Mouse (Mus musculus) spleen, postnatal 10 days (tissue): ENCODE measurements around the gene Abhd14a.

Experiments
- DNase-seq, 2 experiments: peaks; one replicate each; pipeline ENCODE4 v3.0.0; 2021 to 2022; ENCODE audit warnings: low spot score in 2 of 2

Gene Abhd14a

DNA sequence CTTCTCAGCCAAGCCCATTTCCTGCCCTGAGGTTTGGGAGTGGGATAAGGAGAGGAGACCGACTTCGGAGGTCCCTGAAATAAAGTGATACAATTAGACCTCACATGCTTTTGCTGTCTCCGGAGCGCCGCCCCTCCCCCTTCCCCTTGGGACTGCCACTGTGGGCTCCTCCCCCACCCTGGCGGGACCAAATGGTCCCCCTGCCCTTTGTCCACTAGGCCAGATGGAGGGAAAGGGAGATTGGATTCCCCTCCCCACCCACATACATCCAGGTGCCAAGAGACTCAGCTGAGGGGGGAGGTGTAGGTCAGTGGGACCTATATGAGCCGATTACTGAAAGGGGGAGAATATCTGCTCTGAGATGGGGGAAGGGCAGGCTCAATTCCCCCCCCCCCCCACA is 5.3 kb upstream of the Abhd14a start:
- no peak for DNase-seq

- no peak for DNase-seq
These were observed 4.9 kb upstream of the Abhd14a start for GRCm38 (mm10) chr9:106452351-106452750.

- no peak for DNase-seq
These were observed 4.4 kb upstream of the Abhd14a start for GRCm38 (mm10) chr9:106451899-106452298.

- DNase-seq: no peak
These were observed 3.8 kb upstream of the Abhd14a start for GRCm38 (mm10) chr9:106451298-106451697.

- no peak for DNase-seq
These were observed 3.2 kb upstream of the Abhd14a start for GRCm38 (mm10) chr9:106450661-106451060.

- no peak for DNase-seq
These were observed 2.5 kb upstream of the Abhd14a start for GRCm38 (mm10) chr9:106449947-106450346.

- peak in 1 of 2 experiments; percentile 72 for DNase-seq
These were observed 1.1 kb upstream of the Abhd14a start for GRCm38 (mm10) chr9:106448498-106449031.

DNA sequence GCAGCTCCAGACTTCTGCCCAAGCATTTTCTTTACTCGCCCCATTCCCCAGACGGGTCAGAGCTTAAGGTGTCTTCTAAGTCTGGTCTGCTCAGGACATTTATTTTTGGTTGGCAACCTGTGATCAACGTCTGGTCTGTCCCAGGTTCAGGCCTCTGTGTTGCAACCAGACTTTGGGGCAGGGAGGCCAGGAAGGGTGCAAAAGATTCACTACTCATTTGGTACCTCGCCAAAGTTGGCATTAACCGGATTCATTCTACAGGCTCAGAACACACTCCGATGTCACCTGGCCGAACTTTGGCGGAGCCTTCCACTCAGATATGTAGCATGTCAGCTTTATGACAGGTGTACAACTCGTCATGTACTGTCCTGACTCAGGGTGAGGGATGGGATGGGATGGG is 473 bp upstream of the Abhd14a start:
- DNase-seq: no peak

DNA sequence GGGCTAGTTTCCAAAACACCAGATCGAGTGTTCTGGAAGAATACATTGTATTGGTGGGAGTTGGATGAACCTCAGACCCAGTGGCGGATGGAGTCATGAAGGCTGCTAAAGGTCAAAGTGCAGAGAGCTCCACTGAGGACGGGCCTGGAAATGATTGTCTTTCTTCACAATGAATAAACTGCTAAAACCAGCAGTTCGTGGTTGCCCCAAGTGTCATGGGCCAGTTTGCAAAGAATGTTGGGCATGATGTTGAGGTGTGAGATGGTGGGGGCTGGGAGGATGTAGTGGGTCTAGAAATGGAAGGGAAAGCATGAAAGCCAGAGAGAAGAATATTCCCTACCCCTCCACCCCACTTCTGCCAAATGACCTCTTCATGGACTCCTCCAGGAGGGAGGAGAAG is 2.6 kb downstream of the Abhd14a start:
- no peak for DNase-seq

- no peak for DNase-seq
These were observed 4.8 kb downstream of the Abhd14a start for GRCm38 (mm10) chr9:106442680-106443079.

DNA sequence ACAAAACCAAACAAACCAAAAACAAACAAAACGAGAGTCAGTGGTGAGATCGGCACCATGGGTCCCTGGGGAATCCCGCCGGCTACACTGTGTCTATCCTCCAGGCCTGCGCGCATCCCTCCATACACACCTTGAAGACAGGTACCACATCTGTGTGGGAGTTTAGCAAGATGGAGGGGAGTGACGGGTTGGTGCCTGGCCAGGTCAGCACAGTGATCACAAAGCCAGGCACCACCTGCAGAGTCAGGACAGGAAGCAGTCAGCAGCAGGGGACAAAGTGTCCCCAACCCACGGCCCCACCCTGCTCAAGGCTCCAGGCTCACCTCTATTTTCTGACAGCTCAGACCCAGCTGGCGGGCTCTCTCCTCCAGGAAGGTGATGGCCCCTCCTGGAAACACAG is 10.9 kb downstream of the Abhd14a start:
- DNase-seq: no peak

- no peak for DNase-seq
These were observed 14.1 kb downstream of the Abhd14a start for GRCm38 (mm10) chr9:106433389-106433788.

- DNase-seq: no peak
These were observed 17.5 kb downstream of the Abhd14a start for GRCm38 (mm10) chr9:106430015-106430264.

DNA sequence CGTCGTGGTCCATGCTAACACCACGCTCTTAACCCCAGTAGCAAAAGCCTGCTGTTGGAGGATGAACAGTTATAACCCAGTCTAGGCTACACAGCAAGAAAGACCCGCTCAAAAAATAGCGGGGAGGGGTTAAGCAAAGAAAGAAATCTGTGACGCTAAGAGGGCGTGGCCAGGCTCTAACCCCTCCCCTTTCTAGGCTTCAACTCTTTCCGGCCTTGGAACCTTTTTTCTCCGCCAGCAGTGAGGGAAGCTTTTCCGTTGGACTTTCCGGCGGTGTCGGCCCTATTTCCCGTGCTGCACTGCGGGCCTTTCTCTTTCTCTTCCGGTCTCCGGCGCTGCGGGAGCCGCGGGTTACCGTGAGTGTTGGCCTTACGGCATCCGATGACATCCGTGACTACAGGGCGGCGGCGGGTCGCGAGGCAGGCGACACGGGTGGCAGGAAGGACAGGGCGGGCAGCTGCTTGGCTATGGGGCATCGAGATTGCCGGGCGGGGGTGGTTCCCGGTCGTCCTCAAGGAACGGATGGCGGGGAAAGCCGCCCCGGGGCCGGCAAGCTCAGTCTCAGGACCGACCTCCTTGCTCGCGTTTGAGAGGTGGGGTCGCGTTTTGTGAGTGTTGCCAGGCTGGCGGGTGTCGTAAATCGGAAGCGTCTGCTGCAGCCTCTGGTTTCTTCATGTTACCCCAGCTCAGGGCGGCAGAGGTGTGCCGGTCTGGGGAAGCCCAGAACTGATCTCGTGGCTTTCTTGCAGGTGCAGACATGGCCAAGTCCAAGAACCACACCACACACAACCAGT is 18.1 kb downstream of the Abhd14a start, which contains the start of gene Rpl29:
TSS of gene Rpl29 (plus strand) at position 234 of the 794 bp plus-strand sequence.
- DNase-seq: peak; percentile 88 to 94

DNA sequence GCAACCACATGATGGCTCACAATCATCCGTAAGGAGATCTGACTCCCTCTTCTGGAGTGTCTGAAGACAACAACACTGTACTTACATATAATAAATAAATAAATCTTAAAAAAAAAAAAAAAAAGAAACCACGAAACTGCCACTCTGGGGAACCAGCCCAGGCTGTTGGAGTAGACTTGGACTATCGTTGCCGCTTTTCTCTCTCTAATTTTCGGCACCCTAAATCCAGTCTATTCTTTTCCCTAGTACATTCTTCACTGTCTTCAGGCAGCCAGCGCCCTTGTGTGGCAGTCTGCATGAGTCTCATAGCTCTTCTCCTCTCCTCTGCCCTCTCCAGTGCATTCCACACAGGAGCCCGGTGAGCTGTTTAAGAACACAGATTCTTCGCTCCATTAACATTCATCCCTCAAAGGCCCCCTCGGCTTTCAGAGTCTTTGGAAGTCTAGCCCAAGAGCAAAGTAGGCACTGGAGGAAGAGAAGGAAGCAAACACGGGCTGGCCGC is 18.7 kb downstream of the Abhd14a start:
- DNase-seq: no peak

- peak; percentile 69 to 85 for DNase-seq
These were observed 25.7 kb downstream of the Abhd14a start for GRCm38 (mm10) chr9:106421865-106422160.

DNA sequence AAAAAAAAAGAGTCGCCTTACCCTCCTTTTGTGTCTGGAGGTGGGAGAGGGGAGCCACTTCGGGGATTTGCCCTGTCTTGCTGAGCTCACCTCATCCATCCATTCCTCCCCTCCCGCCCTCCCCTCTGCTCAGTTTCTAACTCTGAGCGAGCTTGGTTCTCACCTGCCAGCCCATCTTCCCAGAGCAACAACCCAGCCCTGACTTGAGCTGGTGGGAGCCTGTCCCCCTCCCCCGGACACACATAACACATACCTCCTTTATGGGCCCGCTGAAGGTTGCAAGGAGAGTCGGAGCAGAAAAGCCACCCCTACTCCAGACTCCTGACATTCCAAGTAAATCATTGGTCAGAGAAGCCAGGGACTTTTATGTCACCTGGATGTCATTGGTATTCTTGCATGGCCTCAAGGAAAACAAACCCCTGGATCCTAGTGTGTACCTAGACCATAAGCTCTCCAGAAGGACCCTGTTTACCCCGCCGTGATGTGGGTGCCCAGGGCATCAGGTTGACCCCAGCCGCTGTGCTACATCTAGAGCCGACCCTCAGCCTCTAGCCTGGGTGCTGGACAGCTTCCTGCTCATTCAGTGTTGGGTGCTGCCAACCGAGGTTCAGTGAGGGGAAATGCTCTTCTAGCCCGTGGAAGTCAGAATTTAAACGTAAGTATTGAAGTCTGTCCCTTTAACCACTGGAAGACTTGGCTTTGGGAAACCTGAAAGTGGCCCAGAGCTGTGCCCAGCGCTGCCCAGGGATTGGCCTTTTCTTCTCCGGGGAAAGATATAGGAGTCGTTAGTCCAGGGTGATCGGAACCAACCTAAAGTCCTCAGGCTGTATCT is 26.2 kb downstream of the Abhd14a start:
- DNase-seq: no peak

DNA sequence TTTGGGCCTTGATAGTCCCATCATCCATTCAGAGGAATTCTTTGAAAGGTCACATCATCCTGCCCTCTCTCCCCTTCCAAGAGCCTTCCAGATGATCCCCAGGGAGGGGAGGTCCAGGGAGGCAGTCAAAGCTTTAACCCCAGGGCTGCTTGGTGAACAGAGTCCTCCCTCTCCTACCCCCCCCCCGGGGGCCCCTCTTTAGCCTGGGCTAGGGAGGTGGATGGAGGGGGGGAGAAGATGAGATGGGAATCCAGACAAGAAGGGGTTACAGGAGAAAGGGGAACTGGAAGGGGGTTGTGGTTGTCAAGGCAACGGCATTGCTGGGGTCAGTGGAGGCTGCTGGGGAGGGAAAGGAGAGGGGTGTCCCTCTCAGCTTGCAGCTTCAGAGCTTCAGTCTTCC is 26.9 kb downstream of the Abhd14a start:
- DNase-seq: no peak

GRCm38 (mm10) chr9:106417841-106418625 is 29.4 kb downstream of the Abhd14a start:
- DNase-seq: peak in 1 of 2 experiments; percentile 52

DNA sequence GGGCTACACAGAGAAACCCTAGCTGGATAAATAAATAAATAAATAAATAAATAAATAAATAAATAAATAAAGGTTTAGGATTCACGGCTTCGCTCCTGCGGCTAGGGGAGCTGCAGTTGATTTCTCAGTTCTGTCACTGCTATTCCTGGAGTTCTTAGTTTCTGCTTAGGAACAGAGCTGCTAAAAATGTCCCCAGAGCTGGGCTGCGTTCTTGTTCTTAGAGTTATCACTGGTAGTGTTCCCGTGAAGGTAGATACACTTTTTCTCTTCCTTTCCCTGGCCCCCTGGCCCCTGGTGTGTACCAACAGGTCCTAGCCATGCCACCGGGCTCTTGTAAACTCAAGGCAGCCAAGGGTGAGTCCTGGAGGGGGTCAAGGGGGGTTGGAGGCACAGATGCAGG is 30.7 kb downstream of the Abhd14a start:
- no peak for DNase-seq

GRCm38 (mm10) chr9:106413606-106414005 is 33.9 kb downstream of the Abhd14a start:
- no peak for DNase-seq

DNA sequence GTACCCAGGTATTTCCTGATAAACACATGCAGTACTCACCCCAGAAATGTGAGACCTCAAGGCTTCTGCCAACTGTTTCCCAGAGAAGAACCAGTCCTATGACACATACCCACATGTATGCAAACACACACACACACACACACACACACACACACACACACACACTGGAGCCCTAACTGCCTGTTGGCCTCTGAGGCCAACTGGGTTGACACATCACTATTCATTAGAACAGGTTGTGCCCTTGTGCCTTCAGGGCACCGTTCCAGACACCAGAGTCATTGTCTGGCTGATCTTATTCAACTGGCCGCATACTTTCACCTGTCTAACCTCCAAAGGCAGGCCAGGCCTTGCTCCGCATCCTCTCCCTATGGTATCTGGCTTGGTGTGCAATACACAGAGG is 35.3 kb downstream of the Abhd14a start:
- no peak for DNase-seq
